Mouse (Mus musculus) ES-E14 (cell line): Measurements from ENCODE around the gene Xpr1.

Source experiments
- CHD2 ChIP-seq: IDR thresholded peaks from 2 replicates; pipeline ENCODE4 v1.6.1; 2014; ENCODE audit warnings: mild to moderate bottlenecking, low read depth, low read length, inconsistent platforms
- HCFC1 ChIP-seq: IDR thresholded peaks from 2 replicates; pipeline ENCODE4 v1.6.1; 2012; ENCODE audit warnings: low read length, inconsistent platforms, borderline replicate concordance; ENCODE audit not compliant: insufficient read depth
- MAFK ChIP-seq: IDR thresholded peaks from 2 replicates; pipeline ENCODE4 v1.6.1; 2014; ENCODE audit warnings: mild to moderate bottlenecking, low read depth, low read length, inconsistent platforms; ENCODE audit not compliant: insufficient read depth
- ZNF384 ChIP-seq: IDR thresholded peaks from 2 replicates; pipeline ENCODE4 v1.6.1; 2012; ENCODE audit warnings: low read depth, low read length, inconsistent platforms

DNA sequence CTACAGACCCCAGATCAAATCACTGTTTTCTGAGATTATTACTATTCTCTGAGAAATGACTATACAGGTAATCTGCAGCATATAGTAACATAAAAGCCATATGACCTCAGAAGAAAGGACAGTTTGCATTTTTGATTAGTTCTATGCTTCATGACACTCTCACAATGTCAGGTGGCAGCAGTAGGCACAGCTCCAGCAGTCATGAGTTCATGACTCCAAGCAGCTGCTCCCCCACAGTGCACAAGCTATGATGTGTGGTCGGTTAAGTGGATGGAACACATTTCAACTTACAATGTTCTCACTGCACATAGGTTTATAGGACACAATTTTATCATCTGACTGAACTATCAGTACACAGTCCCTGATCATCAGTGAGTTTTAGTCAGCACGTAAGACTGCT is 120.0 kb downstream of the Xpr1 start:
- TF ChIP-seq HCFC1: no peak
- TF ChIP-seq ZNF384: no peak
- TF ChIP-seq CHD2: no peak
- no peak for TF ChIP-seq MAFK
